Mouse (Mus musculus) heart, postnatal 14 days (tissue): ENCODE measurements around the gene Rag2. TPM values are rescaled to one million over a fixed set of nuclear protein-coding genes. Genes with fewer than 3 reads are reported as not detected.
A peak's percentile ranks its signal among the peaks of the same experiment; 100 is the strongest.

Experiments used
- DNase-seq, 2 experiments: peaks; one replicate each; pipeline ENCODE4 v3.0.0; 2021 to 2022
- intact Hi-C: fragments of 180-260 bp; cut with DNase I; formaldehyde crosslinking; loops from one replicate; pipeline ENCODE4 v1.15.1; 2025
- long read RNA-seq, 2 experiments: library from polyadenylated mRNA; stranded (forward); transcript quantifications; one replicate each; pipeline ENCODE4 v2.0.0; 2021
- total RNA-seq, 2 experiments: library from RNA; stranded (reverse); gene quantifications; 2 replicates each; pipeline ENCODE4 v1.2.3; 2021

The Rag2 gene
- total RNA-seq: 1 to 10 TPM in 1 of 2 experiments, under 1 TPM in 1; 0.14 to 2.4 TPM
- long read RNA-seq, experiment 1, partial matches to known transcripts: 2 of 4 reads
- long read RNA-seq, experiment 1, other reads (novel, unspliced or antisense): 0 of 4 reads
- long read RNA-seq, experiment 2: 0 reads

GRCm38 (mm10) chr2:101624526-101624925, at the start of gene Rag2:
Gene Rag2 (plus strand): TSS chr2:101624718.
- intact Hi-C loops: no loop called here
- DNase-seq: no peak

GRCm38 (mm10) chr2:101577243-101577642, 47.3 kb upstream of the Rag2 start:
- intact Hi-C loops: no loop called here
- DNase-seq: no peak

- intact Hi-C loops: no loop called here
- DNase-seq: no peak
Observed at GRCm38 (mm10) chr2:101580027-101580426, 44.5 kb upstream of the Rag2 start.

- intact Hi-C loops: no loop called here
- DNase-seq: no peak
Observed at GRCm38 (mm10) chr2:101580428-101580827, 44.1 kb upstream of the Rag2 start.

- intact Hi-C loops: no loop called here
- DNase-seq: no peak
Observed at GRCm38 (mm10) chr2:101580977-101581376, 43.5 kb upstream of the Rag2 start.

- intact Hi-C loops: no loop called here
- DNase-seq: no peak
Observed at GRCm38 (mm10) chr2:101581418-101581817, 43.1 kb upstream of the Rag2 start.

GRCm38 (mm10) chr2:101591356-101591755, 33.2 kb upstream of the Rag2 start:
- DNase-seq: no peak
- intact Hi-C loops: no loop called here

- no peak for DNase-seq
- intact Hi-C loops: no loop called here
Observed at GRCm38 (mm10) chr2:101592023-101592841, 32.3 kb upstream of the Rag2 start.

- intact Hi-C loops: no loop called here
- no peak for DNase-seq
Observed at GRCm38 (mm10) chr2:101592886-101593285, 31.6 kb upstream of the Rag2 start.

GRCm38 (mm10) chr2:101594681-101595080, 29.8 kb upstream of the Rag2 start:
- intact Hi-C loops: no loop called here

GRCm38 (mm10) chr2:101597186-101597585, 27.3 kb upstream of the Rag2 start:
- intact Hi-C loops: no loop called here
- no peak for DNase-seq

More at GRCm38 (mm10) chr2:101594681-101595080, 29.8 kb upstream of the Rag2 start:
- no peak for DNase-seq

GRCm38 (mm10) chr2:101598190-101599181, 26.0 kb upstream of the Rag2 start:
- DNase-seq: peak in 1 of 2 experiments; percentile 9
- intact Hi-C loops: loop anchor here (2.0 kb wide), 1 partner anchor 54 kb away; no protein-coding TSS in a partner anchor

GRCm38 (mm10) chr2:101600703-101601102, 23.8 kb upstream of the Rag2 start:
- intact Hi-C loops: no loop called here

GRCm38 (mm10) chr2:101603099-101603498, 21.4 kb upstream of the Rag2 start:
- intact Hi-C loops: no loop called here

More at GRCm38 (mm10) chr2:101600703-101601102, 23.8 kb upstream of the Rag2 start:
- peak; percentile 53 to 63 for DNase-seq

GRCm38 (mm10) chr2:101608232-101608894, 16.2 kb upstream of the Rag2 start:
- DNase-seq: no peak
- intact Hi-C loops: no loop called here

More at GRCm38 (mm10) chr2:101603099-101603498, 21.4 kb upstream of the Rag2 start:
- DNase-seq: no peak

- DNase-seq: no peak
- intact Hi-C loops: no loop called here
Observed at GRCm38 (mm10) chr2:101610861-101611260, 13.7 kb upstream of the Rag2 start.

- intact Hi-C loops: no loop called here
- no peak for DNase-seq
Observed at GRCm38 (mm10) chr2:101615464-101616305, 8.8 kb upstream of the Rag2 start.

GRCm38 (mm10) chr2:101618373-101618772, 6.1 kb upstream of the Rag2 start:
- no peak for DNase-seq
- intact Hi-C loops: no loop called here

GRCm38 (mm10) chr2:101620899-101621298, 3.6 kb upstream of the Rag2 start:
- intact Hi-C loops: no loop called here
- no peak for DNase-seq
